Mouse (Mus musculus): ENCODE results near the gene Igsf11.

The Igsf11 gene

GRCm38 (mm10) chr16:38892371-38892770, at the start of gene Igsf11:
Gene Igsf11 (plus strand): TSS chr16:38892671.
- DNase-seq (ENCODE audit: low spot score in 2 of 2) = no peak

DNA sequence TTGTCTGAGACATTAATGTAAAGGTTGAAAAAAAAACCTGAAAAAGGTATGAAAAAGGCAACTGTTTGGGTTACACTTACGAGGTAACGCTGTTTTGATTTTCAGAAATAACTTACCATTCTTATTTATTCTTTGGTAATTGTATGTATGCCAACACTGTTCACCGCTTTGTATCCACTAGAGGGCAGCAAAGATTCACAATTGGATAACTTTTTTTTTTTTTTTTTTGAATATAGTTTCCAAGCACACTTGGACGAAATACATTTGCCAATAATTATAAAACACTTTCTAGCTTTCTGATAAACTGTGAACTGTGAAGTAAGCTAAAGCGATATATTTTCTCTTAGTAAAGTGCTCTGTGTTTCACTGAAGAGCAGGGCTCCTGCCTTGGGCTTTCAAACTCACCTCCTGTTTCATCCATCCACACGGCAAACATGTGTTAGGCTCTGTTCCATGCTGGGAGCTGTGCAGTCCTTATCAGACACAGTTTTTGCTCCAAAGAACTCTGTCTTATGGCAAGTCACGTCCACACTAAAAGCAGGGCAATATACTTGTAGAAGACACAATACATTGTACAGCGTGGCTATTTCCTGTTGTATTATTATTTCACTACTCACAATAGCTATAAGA, 34.2 kb upstream of the Igsf11 start:
- DNase-seq (ENCODE audit: low spot score in 2 of 2) = no peak

DNA sequence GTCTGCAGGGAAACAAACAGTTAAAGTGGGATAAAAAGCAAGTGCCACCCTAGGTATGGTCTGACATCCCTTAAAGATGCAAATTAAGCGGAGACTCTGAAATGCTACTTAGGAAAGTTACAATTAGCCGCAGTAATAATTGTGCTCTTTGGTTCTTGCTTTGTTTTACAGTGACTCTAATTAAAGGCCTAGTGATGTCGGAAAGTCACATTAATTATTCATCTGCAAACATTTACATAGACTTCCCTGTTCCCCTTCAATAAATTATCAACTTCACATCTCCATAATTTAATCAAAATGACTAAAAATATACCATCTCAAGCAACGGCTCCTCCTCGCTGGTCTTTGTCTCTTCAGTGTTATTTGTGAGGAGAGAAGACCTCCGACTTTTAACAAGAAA, 31.9 kb upstream of the Igsf11 start:
- DNase-seq (ENCODE audit: low spot score in 2 of 2) = no peak

- DNase-seq (ENCODE audit: low spot score in 2 of 2) = no peak
These were observed 28.1 kb upstream of the Igsf11 start for GRCm38 (mm10) chr16:38864358-38864757.

DNA sequence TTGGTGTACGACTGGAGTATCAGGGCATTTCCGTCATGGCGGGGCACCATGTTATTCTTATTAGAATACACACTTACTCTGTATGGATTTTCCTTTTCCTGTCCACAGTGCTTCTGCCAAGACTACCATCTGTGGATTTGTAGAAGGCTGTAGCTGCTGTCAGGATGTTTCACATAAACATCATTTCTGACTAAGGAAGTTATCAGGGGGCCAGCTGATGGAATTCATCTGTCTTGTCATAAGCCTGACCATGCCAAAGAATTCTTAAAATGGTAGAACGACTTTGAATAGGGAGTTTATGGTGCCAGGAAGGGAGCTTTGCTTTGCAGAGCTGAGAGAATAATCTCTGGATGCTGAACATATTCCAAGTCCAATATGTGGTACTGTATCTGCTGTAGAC, 19.2 kb upstream of the Igsf11 start:
- DNase-seq (ENCODE audit: low spot score in 2 of 2) = no peak

DNA sequence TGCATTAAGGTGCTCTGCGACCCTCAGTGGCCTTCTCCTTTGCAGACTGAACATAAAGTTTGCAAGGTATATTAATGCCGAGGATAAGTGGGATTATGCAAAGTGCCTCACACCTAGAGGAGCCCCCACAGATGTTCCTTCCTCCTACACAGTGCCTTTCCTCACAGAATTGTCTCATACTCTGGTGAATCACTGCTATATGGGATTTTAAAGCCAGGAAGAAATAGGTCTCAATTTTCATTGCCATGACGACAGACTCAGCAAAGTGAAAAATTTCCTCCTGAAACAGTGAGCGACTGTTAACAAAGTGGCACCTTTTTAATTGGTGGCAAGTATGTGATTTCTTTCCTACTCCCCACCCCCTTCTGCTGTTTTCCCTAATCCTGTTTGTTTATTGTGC, 18.0 kb upstream of the Igsf11 start:
- peak in 1 of 2 experiments; percentile 18 for DNase-seq (ENCODE audit: low spot score in 2 of 2)

- no peak for DNase-seq (ENCODE audit: low spot score in 2 of 2)
These were observed 6.5 kb downstream of the Igsf11 start for GRCm38 (mm10) chr16:38898816-38899425.

GRCm38 (mm10) chr16:38900024-38900423, 7.6 kb downstream of the Igsf11 start:
- no peak for DNase-seq (ENCODE audit: low spot score in 2 of 2)

- peak; percentile 62 to 90 for DNase-seq (ENCODE audit: low spot score in 2 of 2)
These were observed 9.8 kb downstream of the Igsf11 start for GRCm38 (mm10) chr16:38902111-38902778.

- DNase-seq (ENCODE audit: low spot score in 2 of 2) = no peak
These were observed 10.5 kb downstream of the Igsf11 start for GRCm38 (mm10) chr16:38903020-38903419.

- DNase-seq (ENCODE audit: low spot score in 2 of 2) = no peak
These were observed 11.7 kb downstream of the Igsf11 start for GRCm38 (mm10) chr16:38904202-38904601.

- no peak for DNase-seq (ENCODE audit: low spot score in 2 of 2)
These were observed 13.4 kb downstream of the Igsf11 start for GRCm38 (mm10) chr16:38905911-38906310.

DNA sequence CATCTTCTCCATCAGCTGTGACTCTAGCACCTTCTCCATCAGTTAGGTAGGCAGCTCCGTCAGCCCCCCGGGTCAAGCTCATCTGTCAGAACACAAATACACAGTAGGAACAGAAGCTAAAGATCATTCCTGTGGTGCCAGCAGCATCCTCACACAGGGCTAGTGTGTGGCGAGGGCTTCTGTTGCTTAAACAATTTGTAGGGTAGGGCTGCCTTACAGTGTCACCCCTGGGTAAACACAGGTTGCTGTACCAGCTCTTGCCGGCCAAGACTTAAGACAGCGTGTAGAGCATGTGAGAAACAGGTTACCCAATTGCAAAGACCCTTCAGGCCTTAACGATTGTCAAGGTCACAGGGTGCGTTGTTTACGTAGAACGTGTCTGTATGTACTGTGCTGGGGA, 15.8 kb downstream of the Igsf11 start:
- DNase-seq (ENCODE audit: low spot score in 2 of 2) = no peak

- no peak for DNase-seq (ENCODE audit: low spot score in 2 of 2)
These were observed 17.0 kb downstream of the Igsf11 start for GRCm38 (mm10) chr16:38909506-38909905.

- DNase-seq (ENCODE audit: low spot score in 2 of 2) = no peak
These were observed 17.6 kb downstream of the Igsf11 start for GRCm38 (mm10) chr16:38910088-38910487.

DNA sequence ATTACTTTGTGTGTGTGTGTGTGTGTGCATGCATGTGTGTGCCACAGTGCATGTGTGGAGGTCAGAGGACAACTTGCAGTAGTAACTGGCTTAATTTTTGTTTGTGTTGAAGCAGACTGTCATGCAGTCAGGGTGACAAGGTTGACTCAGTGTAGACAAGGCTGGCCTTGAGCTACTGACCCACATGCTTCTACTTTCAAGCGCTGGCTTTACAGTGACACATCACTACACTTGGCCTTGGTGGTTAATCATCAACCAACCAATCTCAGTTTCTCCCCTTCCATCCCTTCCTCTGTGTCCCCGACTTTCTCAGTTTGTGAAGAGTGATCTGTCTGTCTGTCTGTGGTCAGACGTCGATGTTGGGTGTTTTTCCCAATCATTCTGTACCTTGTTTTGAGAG, 23.0 kb downstream of the Igsf11 start:
- DNase-seq (ENCODE audit: low spot score in 2 of 2) = no peak

GRCm38 (mm10) chr16:38916053-38916786, 23.7 kb downstream of the Igsf11 start:
- DNase-seq (ENCODE audit: low spot score in 2 of 2) = no peak

DNA sequence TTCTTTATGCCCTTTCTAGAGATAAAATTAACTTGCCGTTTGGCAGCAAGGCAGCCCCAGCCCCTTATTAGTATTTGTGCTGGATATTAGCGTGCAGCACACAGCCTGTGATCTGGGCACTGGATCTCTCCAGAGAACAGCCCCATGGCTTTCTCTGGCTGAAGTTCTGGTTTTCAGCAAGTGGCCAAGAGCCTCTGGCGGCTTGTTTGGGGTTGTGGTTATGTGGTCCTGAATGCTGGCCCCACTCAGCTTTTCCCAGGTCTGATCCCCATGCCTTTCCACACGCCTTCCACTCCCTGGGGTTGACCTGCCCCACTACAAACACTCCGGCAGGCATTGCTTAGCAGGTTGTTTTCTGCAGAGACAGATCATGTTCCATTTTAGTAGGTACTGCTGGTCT, 24.4 kb downstream of the Igsf11 start:
- no peak for DNase-seq (ENCODE audit: low spot score in 2 of 2)

GRCm38 (mm10) chr16:38918121-38918520, 25.6 kb downstream of the Igsf11 start:
- DNase-seq (ENCODE audit: low spot score in 2 of 2) = no peak

GRCm38 (mm10) chr16:38920488-38920887, 28.0 kb downstream of the Igsf11 start:
- DNase-seq (ENCODE audit: low spot score in 2 of 2) = no peak

GRCm38 (mm10) chr16:38924940-38925339, 32.5 kb downstream of the Igsf11 start:
- DNase-seq (ENCODE audit: low spot score in 2 of 2) = peak; percentile 50 to 73

DNA sequence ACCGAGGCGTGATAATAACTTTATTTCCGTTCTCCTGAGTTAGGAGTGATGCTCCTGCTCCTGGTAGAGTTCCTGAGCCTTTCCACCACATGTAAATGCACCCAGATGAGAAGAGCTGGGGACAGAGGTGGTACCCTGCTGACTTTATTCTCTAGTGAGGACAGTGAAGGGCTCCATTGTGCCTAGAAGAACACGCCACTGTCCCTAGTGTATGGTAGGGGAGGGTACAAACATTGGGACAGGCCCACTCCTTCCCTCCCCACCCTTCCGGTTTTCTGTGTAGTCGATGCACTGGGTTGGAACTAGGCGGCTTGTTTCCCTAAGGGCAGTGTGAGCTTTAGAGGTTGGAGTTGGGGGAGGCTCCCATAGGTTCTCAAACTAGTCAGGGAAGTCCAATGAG, 36.3 kb downstream of the Igsf11 start:
- no peak for DNase-seq (ENCODE audit: low spot score in 2 of 2)

GRCm38 (mm10) chr16:38931519-38931918, 39.0 kb downstream of the Igsf11 start:
- DNase-seq (ENCODE audit: low spot score in 2 of 2) = no peak
